Comparison of ENCODE assay signal across 8 mouse cellular contexts in the genomic region with DNA sequence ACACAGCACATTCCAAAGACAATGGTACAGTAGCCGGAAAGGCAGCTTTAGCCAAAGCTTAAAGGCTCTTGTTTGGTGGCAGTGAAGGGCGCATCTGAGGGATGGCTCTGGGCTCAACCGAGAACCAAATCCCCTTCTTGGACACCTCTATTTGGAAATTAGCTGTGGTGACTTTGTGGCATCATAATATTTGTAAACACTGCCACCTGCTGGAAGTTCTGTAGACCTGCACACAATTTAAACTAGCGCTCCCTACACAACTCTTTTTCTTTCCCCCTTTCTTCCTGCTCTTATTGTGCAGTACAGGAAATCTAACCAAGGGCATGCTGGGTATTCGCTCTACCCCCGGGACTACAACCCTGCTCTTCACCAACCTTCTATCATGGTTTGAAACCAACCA. TPM values are rescaled to one million over a fixed set of nuclear protein-coding genes. Genes with fewer than 3 reads are reported as not detected.
A peak's percentile ranks its signal among the peaks of the same experiment; 100 is the strongest.
DNase-seq lines count a peak whose midpoint lies in the region; ATAC-seq and TF ChIP-seq lines count a peak whose summit lies in the region.

No protein-coding gene starts in this region.

- H3K4me1 ChIP-seq in heart, postnatal 0 days (ENCODE audit: control insufficient read depth, insufficient read depth) = no peaks in the 10 kb centered on the region; the same call in 1 of the 2 replicates
- peaks cover 7% of the 10 kb centered on the region for H3K4me1 ChIP-seq in E14TG2a.4 (replicated peaks; ENCODE audit: low read depth, low read length)
- no peaks in the 10 kb centered on the region for H3K4me1 ChIP-seq in midbrain, embryonic 12.5 days

- peak; percentile 68 for DNase-seq in heart, postnatal 0 days (ENCODE audit: low spot score)
- no peak for DNase-seq in heart, adult 9 months (ENCODE audit: low spot score in 2 of 2)
- DNase-seq in hindlimb bud, embryonic 11.5 days (ENCODE audit: extremely low spot score, low read depth, low spot score) = peak; percentile 54
- no peak for DNase-seq in testis, postnatal 14 days (ENCODE audit: low spot score)
- no peak for DNase-seq in left cerebral cortex, adult 9 months (ENCODE audit: low spot score in 2 of 2)

- TF ChIP-seq EP300 in heart, postnatal 0 days (IDR thresholded peaks at IDR 0.05; ENCODE audit: low read depth) = no peak

- WGBS in heart, postnatal 0 days = 7% methylated on average over 6 of the region's 6 CpGs
- WGBS in midbrain, embryonic 12.5 days = 12% methylated on average over 6 of the region's 6 CpGs

- TF ChIP-seq CTCF in heart, postnatal 0 days (IDR thresholded peaks at IDR 0.05; ENCODE audit: low read depth) = peak; percentile 65
- peak; percentile 71 for TF ChIP-seq CTCF in E14TG2a.4 (conservative IDR thresholded peaks at IDR 0.05; ENCODE audit: low read length)

- H3K27ac ChIP-seq in heart, postnatal 0 days (ENCODE audit: low read depth) = no peak overlapping the region
- no peak overlapping the region for H3K27ac ChIP-seq in midbrain, embryonic 12.5 days (replicated peaks)

- no peak overlapping the region for H3K4me2 ChIP-seq in heart, postnatal 0 days (ENCODE audit: low read depth, low read length)
- H3K4me2 ChIP-seq in midbrain, embryonic 12.5 days (replicated peaks) = no peak overlapping the region

- H3K36me3 ChIP-seq in heart, postnatal 0 days (replicated peaks; ENCODE audit: control insufficient read depth, insufficient read depth, low read length) = no peaks in the 10 kb centered on the region
- no peaks in the 10 kb centered on the region for H3K36me3 ChIP-seq in E14TG2a.4 (ENCODE audit: insufficient read depth, low read length)
- H3K36me3 ChIP-seq in midbrain, embryonic 12.5 days = no peaks in the 10 kb centered on the region

- H3K4me3 ChIP-seq in heart, postnatal 0 days (ENCODE audit: low read depth, low read length) = no peak overlapping the region
- H3K4me3 ChIP-seq in E14TG2a.4 (replicated peaks; ENCODE audit: low read length) = no peak overlapping the region
- no peak overlapping the region for H3K4me3 ChIP-seq in midbrain, embryonic 12.5 days

- peak; percentile 47; the same call in 1 of the 2 replicates for ATAC-seq in heart, postnatal 0 days (ENCODE audit: insufficient read depth, low read depth)
- peak; percentile 80 for ATAC-seq in common myeloid progenitor, adult 5-6 weeks (replicated peaks; ENCODE audit: low read depth, poor library complexity, severe bottlenecking)
- ATAC-seq in midbrain, embryonic 12.5 days (ENCODE audit: low FRiP score, low read depth) = peak; percentile 47; the same call in 1 of the 2 replicates

- no peaks in the 10 kb centered on the region for H3K9me3 ChIP-seq in heart, postnatal 0 days (replicated peaks; ENCODE audit: control insufficient read depth, low read length)
- H3K9me3 ChIP-seq in E14TG2a.4 (ENCODE audit: low read length) = no peaks in the 10 kb centered on the region
- H3K9me3 ChIP-seq in midbrain, embryonic 12.5 days = no peaks in the 10 kb centered on the region

- no peak overlapping the region for H3K9ac ChIP-seq in heart, postnatal 0 days (replicated peaks; ENCODE audit: low read depth, low read length)
- no peak overlapping the region for H3K9ac ChIP-seq in midbrain, embryonic 12.5 days (replicated peaks)

- no peaks in the 10 kb centered on the region for H3K27me3 ChIP-seq in heart, postnatal 0 days (ENCODE audit: control insufficient read depth, insufficient read depth, low read length)
- no peaks in the 10 kb centered on the region for H3K27me3 ChIP-seq in E14TG2a.4 (ENCODE audit: insufficient read depth, low read length)
- H3K27me3 ChIP-seq in midbrain, embryonic 12.5 days = peaks cover 3% of the 10 kb centered on the region

RNA-seq across cellular contexts. Expression of a gene that starts 11.4 kb away (rescaled TPM):
- 851 and 887 TPM in 2 replicates for total RNA-seq in heart, postnatal 0 days (2014; rRNA removed; ENCODE audit: low replicate concordance)
- polyA plus RNA-seq in heart, postnatal 0 days (2015; fragmentation: Nextera tagmentation; extraction: Ambion mirVana) = 2,292 and 2,354 TPM in 2 replicates
- total RNA-seq in common myeloid progenitor, adult 5-6 weeks (2017) = 6.3 and 10.7 TPM in 2 replicates
- polyA plus RNA-seq in midbrain, embryonic 12.5 days (2016; fragmentation: Nextera tagmentation; extraction: Ambion mirVana) = 388 and 389 TPM in 2 replicates

RNA-seq across cellular contexts. Expression of a gene that starts 46.2 kb away (rescaled TPM):
- 0.76 TPM in 1 of 2 replicates, not detected in the other for total RNA-seq in heart, postnatal 0 days (2014; rRNA removed; ENCODE audit: low replicate concordance)
- 0.04 TPM in 1 of 2 replicates, not detected in the other for polyA plus RNA-seq in heart, postnatal 0 days (2015; fragmentation: Nextera tagmentation; extraction: Ambion mirVana)
- total RNA-seq in common myeloid progenitor, adult 5-6 weeks (2017) = not detected in 2 replicates
- polyA plus RNA-seq in midbrain, embryonic 12.5 days (2016; fragmentation: Nextera tagmentation; extraction: Ambion mirVana) = 0.10 TPM in 1 of 2 replicates, not detected in the other

RNA-seq across cellular contexts. Expression of a gene that starts 52.3 kb away (rescaled TPM):
- 14.8 and 40.4 TPM in 2 replicates for total RNA-seq in heart, postnatal 0 days (2014; rRNA removed; ENCODE audit: low replicate concordance)
- polyA plus RNA-seq in heart, postnatal 0 days (2015; fragmentation: Nextera tagmentation; extraction: Ambion mirVana) = 19.8 and 21.5 TPM in 2 replicates
- total RNA-seq in common myeloid progenitor, adult 5-6 weeks (2017) = not detected in 2 replicates
- 6.3 and 7.2 TPM in 2 replicates for polyA plus RNA-seq in midbrain, embryonic 12.5 days (2016; fragmentation: Nextera tagmentation; extraction: Ambion mirVana)

Comparison
In these comparisons a context has a peak if more than half of its experiments do, and no peak if none do; other contexts are left out.
1. DNase-seq: peak in heart, postnatal 0 days (single experiment) and hindlimb bud, embryonic 11.5 days (single experiment); none in heart, adult 9 months (0 of 2), testis, postnatal 14 days (single experiment) and left cerebral cortex, adult 9 months (0 of 2).
2. RNA of a gene that starts 11.4 kb away (total RNA-seq): 851 to 887 TPM in heart, postnatal 0 days; 6.3 to 10.7 TPM in common myeloid progenitor, adult 5-6 weeks; every median in the first group is over 10 times any median in the second.
3. RNA of a gene that starts 52.3 kb away (total RNA-seq): 14.8 to 40.4 TPM in heart, postnatal 0 days; not detected in common myeloid progenitor, adult 5-6 weeks; every median in the first group is over 10 times any median in the second.
4. Peak in every context shown above with its lines, with median percentiles within 50 percentile points of each other: ATAC-seq.